Mouse (Mus musculus) adrenal gland, postnatal 4 days (tissue): ENCODE data around the gene Ndufa4l2. TPM values are rescaled to one million over a fixed set of nuclear protein-coding genes. Genes with fewer than 3 reads are reported as not detected.

ENCODE experiments used
- DNase-seq, 2 experiments: peaks; one replicate each; pipeline ENCODE4 v3.0.0; 2021 to 2022; ENCODE audit warnings: low spot score in 2 of 2, mixed read lengths in 2 of 2
- long read RNA-seq, 2 experiments: library from polyadenylated mRNA; stranded (forward); transcript quantifications; one replicate each; pipeline ENCODE4 v2.0.0; 2021
- total RNA-seq, 2 experiments: library from RNA; stranded (reverse); gene quantifications; 2 replicates each; pipeline ENCODE4 v1.2.3; 2021

Gene Ndufa4l2
- 10 to 100 TPM; 57.2 to 71.7 TPM for total RNA-seq
- long read RNA-seq, experiment 1, transcript Ndufa4l2-201 (4 exons, 934 nt): major isoform, 47 of 64 reads
- long read RNA-seq, experiment 1, partial matches to known transcripts: 12 of 64 reads
- long read RNA-seq, experiment 1, other reads (novel, unspliced or antisense): 2 of 64 reads
- long read RNA-seq, experiment 2, transcript Ndufa4l2-201 (4 exons, 934 nt): major isoform, 36 of 50 reads
- long read RNA-seq, experiment 2, partial matches to known transcripts: 9 of 50 reads
- long read RNA-seq, experiment 2, other reads (novel, unspliced or antisense): 2 of 50 reads

DNA sequence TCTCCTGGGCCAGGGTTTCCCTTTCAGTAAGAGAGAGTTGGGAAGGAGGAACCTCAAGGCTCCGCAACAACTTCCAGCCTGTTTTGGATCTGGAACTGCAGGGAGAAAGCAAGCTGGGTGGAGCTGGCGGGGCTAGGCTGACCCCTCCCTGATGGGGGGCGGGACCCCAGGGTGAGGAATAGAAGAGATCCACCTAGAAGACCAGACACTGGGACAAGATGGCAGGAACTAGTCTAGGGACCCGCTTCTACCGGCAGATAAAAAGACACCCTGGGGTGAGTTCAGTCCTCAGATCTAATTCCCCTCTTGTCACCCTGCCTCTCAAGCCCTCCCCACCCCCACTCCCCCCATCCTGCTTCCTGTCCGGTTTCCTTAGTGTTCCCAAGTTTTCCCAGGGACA is at the start of gene Ndufa4l2:
Gene Ndufa4l2, plus strand, starts transcription at position 204 of the 400 bp plus-strand sequence.
- no peak for DNase-seq

DNA sequence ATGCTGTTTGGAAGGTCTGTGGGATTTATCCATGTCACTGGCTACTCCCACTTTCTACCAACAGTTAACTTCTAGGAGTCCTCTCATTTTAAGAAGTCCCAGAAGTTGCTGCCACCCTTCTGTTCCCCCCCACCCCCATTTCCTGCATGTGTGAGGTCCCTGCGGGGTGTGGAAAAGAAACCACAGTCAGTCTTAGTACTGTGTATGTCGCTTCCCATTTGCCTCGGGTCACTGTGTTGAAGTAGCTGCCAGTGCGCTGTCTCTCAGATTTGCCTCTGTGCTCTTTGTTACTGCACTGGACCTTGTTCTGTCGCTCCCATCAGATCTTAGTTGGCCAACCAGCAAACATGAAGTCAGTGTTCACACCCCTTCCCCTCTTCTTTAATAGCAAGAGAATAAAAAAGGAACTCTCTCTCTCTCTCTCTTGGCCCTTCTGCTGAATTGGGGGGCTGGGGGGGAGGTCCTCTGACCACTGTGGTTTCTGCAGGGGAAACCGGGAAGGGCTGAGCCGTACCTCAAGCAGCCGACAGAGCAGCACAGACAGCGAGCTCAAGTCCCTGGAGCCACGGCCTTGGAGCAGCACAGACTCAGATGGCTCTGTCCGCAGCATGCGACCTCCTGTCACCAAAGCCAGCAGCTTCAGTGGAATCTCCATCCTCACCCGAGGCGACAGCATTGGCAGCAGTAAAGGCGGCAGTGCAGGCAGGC is 43.3 kb upstream of the Ndufa4l2 start:
- DNase-seq: no peak

DNA sequence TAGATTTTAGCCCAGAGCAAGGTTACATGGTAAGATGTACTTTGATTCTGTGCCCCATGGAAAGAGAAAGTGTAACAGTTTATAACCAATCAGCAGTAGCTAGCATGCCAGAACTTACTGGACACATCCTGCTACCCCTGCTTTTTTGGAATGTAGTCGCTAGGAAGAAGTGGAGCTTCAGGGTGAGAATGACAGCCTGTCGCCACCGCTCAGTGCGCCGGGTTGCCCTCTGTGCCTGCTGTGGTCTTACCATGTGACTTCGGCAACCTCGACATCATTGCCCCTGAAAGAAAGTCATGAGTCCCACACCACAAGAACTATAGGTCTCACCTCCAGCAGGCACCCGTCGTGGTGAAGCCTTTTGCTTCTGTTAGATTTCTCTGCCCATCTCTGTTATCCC is 42.0 kb upstream of the Ndufa4l2 start:
- no peak for DNase-seq

DNA sequence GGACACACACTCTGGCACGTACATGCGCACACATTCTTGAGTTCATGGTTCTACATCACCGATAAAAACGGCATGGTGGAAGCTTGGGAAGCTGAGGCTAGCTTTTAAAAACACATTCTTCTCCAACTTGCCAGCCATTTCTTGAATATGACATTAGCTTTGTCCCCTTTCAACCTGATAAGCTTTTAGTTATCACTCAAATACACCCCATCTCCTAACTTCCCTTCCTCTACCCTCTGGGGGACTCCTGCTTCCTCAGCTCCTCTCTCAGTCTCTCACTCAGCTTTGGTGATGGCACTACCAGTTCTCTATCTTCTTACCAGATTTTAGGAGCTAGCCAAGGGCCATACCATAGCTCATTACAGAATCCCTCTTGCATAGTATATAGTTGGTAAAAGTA is 39.6 kb upstream of the Ndufa4l2 start:
- DNase-seq: no peak

DNA sequence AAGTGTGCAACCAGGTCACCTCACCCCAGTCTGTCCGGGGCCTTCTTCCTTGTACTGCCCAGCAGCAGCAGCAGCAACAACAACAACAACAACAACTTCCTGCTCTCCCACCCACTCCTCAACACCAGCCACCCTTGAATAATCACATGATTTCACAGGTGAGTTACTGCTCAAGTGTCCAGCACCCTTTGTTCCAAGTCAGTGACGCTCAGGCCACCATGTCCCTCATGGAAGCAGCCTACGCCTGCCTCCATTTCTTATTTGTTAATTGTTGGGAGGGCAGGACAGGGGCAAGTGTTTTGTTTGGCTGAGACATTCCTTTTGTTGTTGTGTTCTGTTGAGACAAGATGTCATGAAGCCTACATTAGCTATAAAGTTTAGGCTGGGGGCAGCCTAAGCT is 38.2 kb upstream of the Ndufa4l2 start:
- no peak for DNase-seq

DNA sequence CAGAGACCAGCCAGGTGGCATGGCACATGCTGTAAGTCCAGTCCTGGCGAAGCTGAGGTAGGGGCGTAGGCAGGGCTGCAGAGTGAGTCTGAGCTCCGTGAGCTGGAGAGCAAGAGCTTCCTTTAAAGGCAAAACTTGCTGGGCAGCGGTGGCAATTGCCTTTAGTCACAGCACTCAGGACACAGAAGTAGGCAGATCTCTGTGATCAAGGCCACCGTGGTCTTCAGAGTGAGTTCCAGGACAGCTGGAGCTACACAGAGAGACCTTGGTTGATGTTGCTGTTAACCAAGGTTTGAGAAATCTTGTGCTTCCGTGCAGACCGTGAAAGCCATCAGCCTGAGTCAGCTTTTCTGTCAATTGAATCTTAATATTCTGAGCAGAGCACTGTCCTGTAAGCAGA is 37.5 kb upstream of the Ndufa4l2 start:
- DNase-seq: no peak

DNA sequence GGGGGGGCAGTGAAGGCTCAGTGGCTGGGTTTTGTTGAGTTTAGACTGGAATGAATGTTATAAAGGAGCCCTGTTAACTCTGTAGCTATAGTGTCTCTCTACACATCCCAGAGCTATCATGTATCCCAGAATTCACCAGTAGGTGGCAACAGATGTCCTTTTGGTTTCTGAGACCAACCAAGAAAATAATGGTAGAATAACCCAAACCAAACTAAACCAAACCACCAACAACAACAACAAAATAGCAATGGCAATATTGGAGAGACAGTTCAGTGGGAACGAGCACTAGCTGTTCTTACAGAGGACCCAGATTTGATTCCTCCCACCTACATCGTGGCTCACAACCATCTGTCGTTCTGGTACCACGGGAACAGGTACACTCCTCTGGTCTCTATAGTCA is 35.6 kb upstream of the Ndufa4l2 start:
- no peak for DNase-seq

DNA sequence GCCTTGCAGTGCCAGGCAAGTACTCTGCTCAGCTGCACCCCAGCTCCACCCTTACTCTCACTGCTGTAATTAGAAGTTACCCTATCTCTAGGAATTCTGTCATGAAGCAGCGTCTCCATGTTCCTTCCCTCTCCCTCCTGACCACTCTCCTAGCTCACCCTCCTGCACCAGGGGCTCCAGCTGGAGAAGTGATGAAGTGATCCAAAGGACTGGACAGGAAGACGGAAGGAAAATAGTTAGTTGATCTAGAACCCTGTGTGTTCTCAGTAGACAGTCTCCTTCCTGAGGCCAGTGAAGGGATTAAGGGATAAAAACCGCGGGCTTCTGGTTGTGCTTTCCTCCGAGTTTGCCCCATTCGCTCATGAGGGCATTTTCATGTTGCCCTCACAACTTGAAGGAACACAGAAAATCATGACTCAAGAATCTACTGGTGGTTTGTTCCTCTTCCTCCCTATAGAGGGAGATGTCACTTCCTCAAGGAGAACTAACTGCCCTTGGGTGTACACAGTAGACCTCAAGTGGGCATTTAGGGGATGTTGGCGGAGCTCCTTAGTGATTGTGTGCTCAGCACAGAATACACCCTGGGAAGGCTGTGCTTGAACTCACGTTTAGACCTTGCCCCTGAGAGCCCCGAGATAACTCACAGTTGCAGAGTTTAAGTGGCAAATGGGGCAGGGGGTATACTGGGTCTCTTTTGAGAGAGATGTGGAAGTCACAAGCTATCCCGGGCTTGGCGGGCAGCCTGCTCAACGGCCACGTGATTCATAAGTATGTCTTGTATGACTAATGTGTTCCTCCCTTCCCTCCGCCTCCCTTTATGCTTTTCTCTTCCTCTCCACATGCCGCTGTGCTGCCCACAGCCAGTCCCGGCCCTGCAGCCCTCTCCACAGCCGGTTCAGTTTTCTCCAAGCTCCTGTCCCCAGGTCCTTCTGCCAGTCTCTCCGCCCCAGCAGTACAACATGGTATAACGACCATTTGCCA is 33.6 kb upstream of the Ndufa4l2 start:
- peak in 1 of 2 experiments; percentile 38 for DNase-seq

DNA sequence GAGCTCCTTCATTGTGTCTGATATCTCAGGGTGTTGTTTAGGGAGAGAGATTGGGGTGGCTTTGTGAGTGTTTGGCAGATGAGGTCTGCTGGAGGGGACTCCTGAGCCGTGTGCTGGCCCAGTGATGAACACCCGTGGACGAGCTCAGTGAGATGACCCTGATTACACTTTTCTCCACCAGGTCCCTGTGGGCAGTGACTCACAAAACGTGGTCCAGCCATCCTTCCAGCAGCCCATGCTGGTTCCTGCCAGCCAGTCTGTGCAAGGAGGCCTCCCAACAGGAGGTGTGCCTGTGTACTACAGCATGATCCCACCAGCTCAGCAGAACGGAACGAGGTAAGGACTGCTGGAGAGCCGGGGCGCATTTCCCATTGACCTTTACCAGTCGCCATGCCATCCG is 29.5 kb upstream of the Ndufa4l2 start:
- no peak for DNase-seq

DNA sequence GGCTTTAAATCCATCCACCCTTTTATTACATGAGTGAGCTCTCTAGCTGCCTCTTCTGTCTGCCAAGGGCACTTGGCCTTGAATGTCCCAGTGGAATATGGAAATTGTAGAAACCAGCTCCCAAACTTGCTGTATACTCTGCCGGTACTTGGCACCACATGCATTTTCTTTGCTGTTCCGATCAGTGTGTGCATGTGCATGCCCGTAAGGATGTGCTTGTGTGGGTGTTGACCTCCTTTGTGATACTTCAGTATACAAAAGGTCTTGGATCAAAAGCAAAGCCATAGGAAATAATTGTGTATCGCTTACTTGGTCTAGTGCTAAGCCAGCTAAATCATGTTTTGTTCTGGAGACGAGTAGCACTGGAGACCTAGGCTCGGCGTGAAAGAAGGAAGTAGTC is 25.9 kb upstream of the Ndufa4l2 start:
- DNase-seq: no peak

DNA sequence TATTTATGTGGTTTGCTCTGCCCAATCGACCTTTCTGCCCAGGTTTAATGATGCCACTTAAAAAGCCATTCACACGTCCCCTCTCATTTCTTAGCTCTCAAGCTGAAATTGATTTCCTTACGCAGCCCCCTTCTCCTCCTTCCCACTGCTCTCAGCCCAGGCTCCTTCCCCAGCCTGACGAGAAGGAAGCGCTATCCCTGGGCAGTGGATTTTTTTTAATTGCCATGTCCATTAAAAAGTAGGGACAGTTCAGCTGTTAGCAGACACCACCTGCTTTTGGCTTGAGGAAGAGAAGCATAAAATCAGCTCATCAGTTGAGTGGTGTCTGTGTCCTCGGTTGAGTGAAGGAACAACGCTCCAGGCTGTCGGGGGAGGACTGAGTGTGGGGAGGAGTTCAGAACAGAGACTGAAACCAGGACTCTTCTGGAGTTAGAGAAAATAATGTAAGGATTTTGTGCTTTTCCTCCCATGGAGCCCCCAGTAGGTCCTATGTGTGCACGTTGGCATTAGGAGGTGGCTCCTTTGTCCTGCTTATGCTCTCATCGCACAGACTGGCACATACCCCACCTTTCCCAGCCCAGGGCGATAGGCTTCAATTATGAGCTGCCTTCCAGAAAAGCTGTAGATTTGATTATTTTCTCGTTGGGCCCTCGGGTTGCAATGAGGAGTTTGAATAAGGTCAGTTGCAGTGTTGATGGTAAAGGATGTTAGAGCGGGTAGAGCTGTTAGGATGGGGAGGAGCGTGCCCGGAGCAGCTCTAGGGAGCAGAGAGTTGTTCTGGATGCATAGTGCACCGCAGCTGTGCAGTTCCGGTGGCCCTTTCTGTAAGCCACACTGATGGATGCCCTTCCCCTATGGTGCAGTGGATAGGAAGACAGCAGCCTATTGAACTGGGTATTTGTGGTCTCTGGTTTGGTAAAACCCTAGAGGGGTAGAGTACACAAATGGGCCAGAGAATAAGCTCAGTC is 24.3 kb upstream of the Ndufa4l2 start:
- no peak for DNase-seq

DNA sequence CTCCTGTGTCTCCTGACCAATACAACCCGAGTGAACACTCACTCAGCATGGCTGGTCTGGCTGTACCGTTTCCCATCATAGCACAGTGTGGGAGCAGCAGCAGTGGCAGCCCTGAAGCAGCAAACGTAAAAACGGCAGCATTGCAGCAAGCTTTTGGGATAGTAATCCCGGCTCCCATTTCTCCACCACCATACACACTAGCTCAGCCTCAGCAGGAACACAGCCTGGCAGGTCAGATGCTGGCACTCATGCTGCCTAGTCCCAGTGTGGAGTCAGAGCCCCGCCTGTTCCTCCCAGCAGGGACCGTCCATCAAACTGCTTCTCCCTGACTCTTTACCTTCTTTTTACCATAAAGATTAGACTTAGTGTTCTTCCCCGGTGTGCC is 23.6 kb upstream of the Ndufa4l2 start:
- no peak for DNase-seq

DNA sequence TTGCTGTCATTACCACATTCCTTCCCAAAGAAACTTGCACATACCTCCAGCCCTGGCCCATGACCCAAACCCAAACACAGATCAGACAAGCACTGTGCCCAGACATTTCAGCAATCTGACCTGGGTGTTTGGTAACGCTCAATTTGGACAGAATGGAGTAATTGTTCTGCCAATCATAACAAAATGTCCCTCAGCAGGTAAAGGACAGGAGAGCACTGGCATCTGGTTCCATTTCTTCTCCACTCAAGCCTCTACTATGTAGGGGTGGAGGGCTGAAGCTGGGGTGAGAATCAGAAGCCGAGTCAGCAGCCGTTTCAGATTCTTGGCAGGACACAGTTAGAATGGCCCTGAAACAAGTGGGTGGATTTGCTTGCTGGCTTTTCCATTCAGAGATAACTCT is 22.6 kb upstream of the Ndufa4l2 start:
- no peak for DNase-seq

DNA sequence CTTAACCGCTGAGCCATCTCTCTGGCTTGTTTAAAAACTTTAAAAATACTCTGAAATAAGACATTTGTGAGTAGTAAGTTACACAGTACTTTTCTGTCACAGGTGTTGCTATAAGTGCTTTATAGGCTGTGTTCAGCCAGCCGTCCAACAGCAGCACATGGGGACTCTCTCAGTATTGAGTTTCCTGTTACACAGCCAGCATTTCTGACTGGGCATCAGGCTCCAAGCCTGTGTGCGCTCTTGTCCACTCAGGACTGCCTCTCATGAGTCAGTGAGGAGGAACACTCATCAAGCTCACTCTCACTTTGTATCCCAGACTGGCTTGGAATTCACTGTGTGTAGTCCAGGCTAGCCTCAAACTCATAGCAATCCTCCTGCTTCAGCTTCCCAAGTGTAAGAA is 18.6 kb upstream of the Ndufa4l2 start:
- DNase-seq: no peak

DNA sequence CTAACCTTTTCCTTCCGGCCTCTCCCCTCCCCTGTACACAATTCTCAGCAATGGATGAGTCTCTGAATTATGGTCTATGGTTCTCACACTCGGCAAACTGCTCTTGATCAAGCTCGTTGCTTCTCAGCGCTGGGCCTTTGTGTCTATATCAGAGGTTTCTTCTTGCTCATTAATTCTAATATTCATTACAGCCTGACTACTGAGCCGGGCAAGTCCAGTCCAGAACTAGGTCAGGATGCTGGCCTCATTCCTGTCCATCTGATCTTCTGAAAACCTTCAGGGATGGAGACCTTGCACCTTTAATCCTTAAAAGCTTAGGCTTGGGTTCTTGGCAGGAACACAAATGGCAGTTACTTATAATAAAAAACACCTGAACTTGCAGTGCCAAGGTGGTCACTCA is 15.3 kb upstream of the Ndufa4l2 start:
- no peak for DNase-seq

DNA sequence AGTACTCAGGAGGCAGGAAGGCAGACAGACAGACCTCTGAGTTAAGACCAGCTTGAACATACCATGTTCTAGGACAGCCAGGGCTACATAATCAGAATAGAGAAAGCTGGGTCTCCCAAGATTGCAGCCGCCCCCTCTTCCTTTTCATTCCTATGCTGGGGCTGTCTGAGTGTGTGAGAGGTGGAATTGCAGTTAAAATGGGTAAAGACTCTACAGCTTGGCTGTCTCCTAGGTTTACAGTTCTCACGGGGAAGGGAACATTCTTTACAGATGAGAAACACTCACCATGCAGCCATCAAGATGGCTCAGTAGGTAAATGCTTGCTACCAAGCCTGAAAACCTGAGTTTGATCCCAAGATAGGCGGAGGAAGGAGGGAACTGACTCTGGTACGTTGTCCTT is 14.7 kb upstream of the Ndufa4l2 start:
- no peak for DNase-seq

DNA sequence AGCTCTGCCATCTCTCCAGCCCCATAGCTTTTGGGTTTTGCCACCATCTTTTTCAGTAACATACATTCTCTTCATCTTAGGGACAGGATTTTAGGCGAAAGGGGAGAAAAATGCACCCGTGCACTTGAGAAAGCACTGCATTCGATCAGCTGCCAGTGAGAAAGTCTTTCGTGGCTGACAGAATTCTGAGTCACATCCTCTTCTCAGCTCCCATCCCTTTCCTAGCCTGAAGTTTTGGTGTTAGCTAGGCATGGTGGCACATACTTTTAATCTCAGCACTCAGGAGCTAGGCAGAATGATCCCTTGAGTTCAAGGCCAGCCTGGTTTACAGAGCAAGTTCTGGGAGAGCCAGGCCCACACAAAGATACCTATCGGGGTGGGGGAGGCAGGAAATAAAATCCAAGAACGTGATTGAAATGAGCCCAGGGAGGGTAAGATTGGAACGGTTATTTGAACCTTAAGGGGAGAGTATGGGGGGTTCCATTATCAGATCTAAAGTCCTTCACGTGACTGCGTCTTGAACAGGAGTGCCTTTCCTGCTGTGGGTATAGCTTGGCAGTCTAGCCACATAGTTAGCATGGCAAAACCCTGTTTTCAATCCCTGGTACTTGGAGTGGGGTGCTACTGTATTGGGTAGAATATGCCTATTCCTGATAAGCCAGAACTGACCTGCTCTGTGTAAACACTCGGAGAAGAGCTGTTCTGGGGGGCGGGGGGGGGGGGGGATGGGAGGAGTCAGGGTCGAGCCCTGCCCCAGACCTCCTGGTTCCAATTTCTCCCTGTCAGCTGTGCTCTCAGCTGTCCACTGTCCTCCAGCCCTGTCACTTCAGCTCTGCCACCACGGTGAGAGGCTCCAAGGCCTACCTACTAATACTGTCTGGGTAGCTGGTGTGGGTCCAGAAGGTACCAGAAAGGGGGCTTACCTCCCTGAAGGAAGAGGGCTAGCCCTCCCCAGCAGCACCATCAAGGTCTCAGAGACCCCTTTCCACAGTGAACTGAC is 13.6 kb upstream of the Ndufa4l2 start, which contains the start of gene Stac3:
Gene Stac3, plus strand, starts transcription at position 793 of the 1,000 bp plus-strand sequence.
- no peak for DNase-seq

DNA sequence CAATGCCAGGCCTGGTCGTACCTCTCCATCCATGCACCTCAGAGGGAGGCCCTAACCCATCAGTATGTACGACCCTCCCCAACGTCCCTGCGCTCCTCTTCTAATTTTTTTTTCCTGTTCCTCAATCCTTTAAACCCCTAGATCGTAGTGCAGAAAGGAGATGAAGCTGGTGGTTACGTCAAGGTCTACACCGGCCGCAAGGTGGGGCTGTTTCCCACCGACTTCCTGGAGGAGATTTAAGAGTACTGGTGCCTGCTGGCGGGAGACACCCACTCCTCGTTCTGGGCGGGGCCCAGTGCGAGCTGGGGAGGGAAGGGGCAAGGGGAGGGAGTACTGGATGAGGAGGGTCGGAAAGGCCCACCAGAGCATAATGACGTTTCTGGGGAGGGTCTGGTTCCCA is 6.5 kb upstream of the Ndufa4l2 start:
- no peak for DNase-seq
